ENCODE assay signal across 8 mouse cellular contexts in genomic region chr11:74898517-74898827, GRCm38 (mm10). TPM values are rescaled to one million over a fixed set of nuclear protein-coding genes. Genes with fewer than 3 reads are reported as not detected.
DNase-seq lines count a peak whose midpoint lies in the region; ATAC-seq and TF ChIP-seq lines count a peak whose summit lies in the region.

No protein-coding gene starts in this region.

- H3K4me3 ChIP-seq in heart, adult 2 months, result peak overlapping the region; percentile 95
- H3K4me3 ChIP-seq in thymus, adult 2 months (ENCODE audit: control insufficient read depth, insufficient read depth, low read length), result peak overlapping the region; percentile 62
- H3K4me3 ChIP-seq in liver, embryonic 11.5 days (ENCODE audit: low read depth, low read length), result peak overlapping the region; percentile 78
- H3K4me3 ChIP-seq in stomach, postnatal 0 days (ENCODE audit: low read depth, low read length), result peak overlapping the region; percentile 83

- no peaks in the 10 kb centered on the region; the same call in 1 of the 2 replicates for H3K79me2 ChIP-seq in heart, adult 2 months (replicated peaks; ENCODE audit: control insufficient read depth, insufficient read depth, low read length)

- 0 out of 2 replicates have a peak, but pooled peaks cover 1% of the 10 kb centered on the region for H3K36me3 ChIP-seq in heart, adult 2 months (ENCODE audit: control insufficient read depth, insufficient read depth, low read length)
- peaks cover 33% of the 10 kb centered on the region for H3K36me3 ChIP-seq in thymus, adult 2 months (ENCODE audit: control insufficient read depth, insufficient read depth, low read length)
- peaks cover 38% of the 10 kb centered on the region for H3K36me3 ChIP-seq in liver, embryonic 11.5 days (ENCODE audit: control insufficient read depth, insufficient read depth, low read length)
- H3K36me3 ChIP-seq in stomach, postnatal 0 days (ENCODE audit: control insufficient read depth, insufficient read depth, low read length), result peaks cover 8% of the 10 kb centered on the region

- DNase-seq in heart, adult 2 months, result no peak
- DNase-seq in heart, adult 18-20 months, result no peak
- DNase-seq in thymus, adult 2 months, result no peak
- DNase-seq in thymus, postnatal 4 days, result no peak
- DNase-seq in liver, embryonic 11.5 days (ENCODE audit: low spot score), result no peak
- no peak for DNase-seq in stomach, postnatal 0 days (ENCODE audit: low spot score)
- no peak for DNase-seq in urinary bladder, postnatal 4 days (ENCODE audit: low spot score in 2 of 2)
- no peak for DNase-seq in thymus, postnatal 25 days

- intact Hi-C loops in heart, adult 2 months (cut with DNase I), result no loop called here

- H3K27me3 ChIP-seq in heart, adult 2 months (ENCODE audit: control insufficient read depth, insufficient read depth, low read length), result no peaks in the 10 kb centered on the region
- H3K27me3 ChIP-seq in thymus, adult 2 months (ENCODE audit: control insufficient read depth, insufficient read depth, low read length), result no peaks in the 10 kb centered on the region
- H3K27me3 ChIP-seq in liver, embryonic 11.5 days (replicated peaks; ENCODE audit: control insufficient read depth, insufficient read depth, low read length), result no peaks in the 10 kb centered on the region
- no peaks in the 10 kb centered on the region for H3K27me3 ChIP-seq in stomach, postnatal 0 days (ENCODE audit: control insufficient read depth, insufficient read depth, low read length)

- peak overlapping the region; percentile 72 for H3K9ac ChIP-seq in heart, adult 2 months (ENCODE audit: low read depth, low read length)
- peak overlapping the region; percentile 88 for H3K9ac ChIP-seq in liver, embryonic 11.5 days (ENCODE audit: low read depth, low read length)
- peak overlapping the region; percentile 81 for H3K9ac ChIP-seq in stomach, postnatal 0 days (ENCODE audit: low read length)

- no peak for TF ChIP-seq POLR2A in heart, adult 2 months (IDR thresholded peaks at IDR 0.05; ENCODE audit: insufficient read depth, low read depth, low read length)
- TF ChIP-seq POLR2A in thymus, adult 2 months (IDR thresholded peaks at IDR 0.05; ENCODE audit: control insufficient read depth, extremely low read depth, insufficient read depth, low read length, poor library complexity), result no peak

- H3K9me3 ChIP-seq in liver, embryonic 11.5 days (ENCODE audit: control insufficient read depth, low read length), result no peaks in the 10 kb centered on the region
- H3K9me3 ChIP-seq in stomach, postnatal 0 days (ENCODE audit: control insufficient read depth, low read length), result no peaks in the 10 kb centered on the region

- peak overlapping the region; percentile 93 for H3K4me2 ChIP-seq in liver, embryonic 11.5 days
- H3K4me2 ChIP-seq in stomach, postnatal 0 days (replicated peaks; ENCODE audit: low read depth), result peak overlapping the region; percentile 97

- TF ChIP-seq EP300 in heart, adult 2 months (IDR thresholded peaks at IDR 0.05; ENCODE audit: insufficient read depth, low read depth, low read length), result no peak
- no peak for TF ChIP-seq EP300 in stomach, postnatal 0 days (optimal IDR thresholded peaks at IDR 0.05)

- ATAC-seq in liver, embryonic 11.5 days (replicated peaks; ENCODE audit: low FRiP score), result no peak
- no peak for ATAC-seq in stomach, postnatal 0 days (ENCODE audit: low FRiP score, low TSS enrichment)

- TF ChIP-seq CTCF in heart, adult 2 months (IDR thresholded peaks at IDR 0.05), result no peak
- TF ChIP-seq CTCF in thymus, adult 2 months (IDR thresholded peaks at IDR 0.05; ENCODE audit: borderline replicate concordance, control insufficient read depth, extremely low read depth, insufficient read depth, low read length, poor library complexity), result no peak
- TF ChIP-seq CTCF in stomach, postnatal 0 days (IDR thresholded peaks at IDR 0.05; ENCODE audit: low read depth), result no peak

- peak overlapping the region; percentile 72 for H3K27ac ChIP-seq in heart, adult 2 months
- peak overlapping the region; percentile 24; the same call in 1 of the 2 replicates for H3K27ac ChIP-seq in thymus, adult 2 months (ENCODE audit: control insufficient read depth, insufficient read depth, low read length)
- peak overlapping the region; percentile 77 for H3K27ac ChIP-seq in liver, embryonic 11.5 days (ENCODE audit: low read depth, low read length)
- H3K27ac ChIP-seq in stomach, postnatal 0 days (replicated peaks), result peak overlapping the region; percentile 75

- peaks cover 2% of the 10 kb centered on the region for H3K4me1 ChIP-seq in heart, adult 2 months (ENCODE audit: control insufficient read depth, insufficient read depth, low read length)
- H3K4me1 ChIP-seq in thymus, adult 2 months (replicated peaks; ENCODE audit: control insufficient read depth, insufficient read depth, low read length), result peaks cover 8% of the 10 kb centered on the region; the same call in 1 of the 2 replicates
- peaks cover 10% of the 10 kb centered on the region for H3K4me1 ChIP-seq in liver, embryonic 11.5 days (replicated peaks; ENCODE audit: control insufficient read depth, insufficient read depth, low read length)
- no peaks in the 10 kb centered on the region; the same call in 1 of the 2 replicates for H3K4me1 ChIP-seq in stomach, postnatal 0 days (replicated peaks; ENCODE audit: control insufficient read depth, insufficient read depth)

- 0% methylated on average over 7 of the region's 7 CpGs for WGBS in heart, adult 2 months
- 1% methylated on average over 7 of the region's 7 CpGs for WGBS in thymus, adult 2 months
- WGBS in liver, embryonic 11.5 days, result under 1% methylated on average over 7 of the region's 7 CpGs
- WGBS in stomach, postnatal 0 days, result 2% methylated on average over 7 of the region's 7 CpGs

RNA-seq across cellular contexts. Expression of gene Tsr1, which starts 0.6 kb away (rescaled TPM):
- 10 to 100 TPM; 17.7 to 18.5 TPM for total RNA-seq in heart, adult 2 months (2021)
- polyA plus RNA-seq in heart, adult 2 months (2012; rRNA removed), result 7.3 and 8.8 TPM in 2 replicates
- total RNA-seq in heart, adult 18-20 months (2021), result 10 to 100 TPM; 18.4 to 20.4 TPM
- 15.4 and 17.9 TPM in 2 replicates for polyA plus RNA-seq in thymus, adult 2 months (2012; rRNA removed)
- 72.4 and 81.3 TPM in 2 replicates for polyA plus RNA-seq in liver, embryonic 11.5 days (2014; fragmentation: Nextera tagmentation; extraction: Ambion mirVana)
- polyA plus RNA-seq in stomach, postnatal 0 days (2015; fragmentation: Nextera tagmentation; extraction: Ambion mirVana), result 22.3 and 22.5 TPM in 2 replicates

RNA-seq across cellular contexts. Expression of gene Sgsm2, which starts 1.6 kb away (rescaled TPM):
- total RNA-seq in heart, adult 2 months (2021), result 1 to 10 TPM; 5.1 to 5.3 TPM
- polyA plus RNA-seq in heart, adult 2 months (2012; rRNA removed), result 8.3 and 10.2 TPM in 2 replicates
- 1 to 10 TPM; 5.3 to 5.7 TPM for total RNA-seq in heart, adult 18-20 months (2021)
- 13.5 and 14.5 TPM in 2 replicates for polyA plus RNA-seq in thymus, adult 2 months (2012; rRNA removed)
- 4.2 TPM in 2 replicates for polyA plus RNA-seq in liver, embryonic 11.5 days (2014; fragmentation: Nextera tagmentation; extraction: Ambion mirVana)
- 3.4 and 4.1 TPM in 2 replicates for polyA plus RNA-seq in stomach, postnatal 0 days (2015; fragmentation: Nextera tagmentation; extraction: Ambion mirVana)

RNA-seq across cellular contexts. Expression of gene Smg6, which starts 27.2 kb away (rescaled TPM):
- 10 to 100 TPM; 17.8 to 19.5 TPM for total RNA-seq in heart, adult 2 months (2021)
- 18.1 and 26.5 TPM in 2 replicates for polyA plus RNA-seq in heart, adult 2 months (2012; rRNA removed)
- 10 to 100 TPM; 17.1 to 20.5 TPM for total RNA-seq in heart, adult 18-20 months (2021)
- polyA plus RNA-seq in thymus, adult 2 months (2012; rRNA removed), result 69.4 and 69.7 TPM in 2 replicates
- polyA plus RNA-seq in liver, embryonic 11.5 days (2014; fragmentation: Nextera tagmentation; extraction: Ambion mirVana), result 10.7 and 12.4 TPM in 2 replicates
- polyA plus RNA-seq in stomach, postnatal 0 days (2015; fragmentation: Nextera tagmentation; extraction: Ambion mirVana), result 6.1 and 6.7 TPM in 2 replicates

RNA-seq across cellular contexts. Expression of gene Srr, which starts 27.3 kb away (rescaled TPM):
- 10 to 100 TPM; 24.1 to 31.7 TPM for total RNA-seq in heart, adult 2 months (2021)
- 12.6 and 25.1 TPM in 2 replicates for polyA plus RNA-seq in heart, adult 2 months (2012; rRNA removed)
- 10 to 100 TPM; 25.5 to 26.8 TPM for total RNA-seq in heart, adult 18-20 months (2021)
- polyA plus RNA-seq in thymus, adult 2 months (2012; rRNA removed), result 6.3 and 7.7 TPM in 2 replicates
- 10.0 and 10.1 TPM in 2 replicates for polyA plus RNA-seq in liver, embryonic 11.5 days (2014; fragmentation: Nextera tagmentation; extraction: Ambion mirVana)
- polyA plus RNA-seq in stomach, postnatal 0 days (2015; fragmentation: Nextera tagmentation; extraction: Ambion mirVana), result 8.0 and 9.7 TPM in 2 replicates

Comparison
In these comparisons a context has a peak if more than half of its experiments do, and no peak if none do; other contexts are left out.
1. H3K27ac ChIP-seq: peak in every context shown above with its lines; median percentile 77 in liver, embryonic 11.5 days; 75 in stomach, postnatal 0 days; 72 in heart, adult 2 months; 24 in thymus, adult 2 months.